Mouse (Mus musculus) bone marrow macrophage, adult 2 months (primary cell): ENCODE data around the gene Dcaf4. TPM values are rescaled to one million over a fixed set of nuclear protein-coding genes. Genes with fewer than 3 reads are reported as not detected.

Experiments used
- H3K27ac ChIP-seq: 2 replicates; pipeline ENCODE4 v1.5.1; 2012; ENCODE audit warnings: low read depth, low read length; ENCODE audit not compliant: insufficient read depth
- H3K4me1 ChIP-seq: 2 replicates; pipeline ENCODE4 v1.6.1; 2012; ENCODE audit warnings: low read length; ENCODE audit not compliant: control insufficient read depth, insufficient read depth
- H3K4me3 ChIP-seq: 2 replicates; pipeline ENCODE4 v1.5.1; 2012; ENCODE audit warnings: mild to moderate bottlenecking, low read length, moderate library complexity; ENCODE audit not compliant: insufficient read depth
- CTCF ChIP-seq: IDR thresholded peaks from 2 replicates; pipeline ENCODE4 v1.5.1; 2012; ENCODE audit warnings: low read depth, mild to moderate bottlenecking, low read length, moderate library complexity
- POLR2A ChIP-seq: IDR thresholded peaks from 2 replicates; pipeline ENCODE4 v1.6.1; 2012; ENCODE audit warnings: mild to moderate bottlenecking, low read depth, low read length, borderline replicate concordance
- polyA plus RNA-seq: library from polyadenylated mRNA; stranded (reverse); fragments of >200 nt; gene quantifications from 2 replicates; pipeline ENCODE4 v1.2.4, GENCODE M21; 2012; ENCODE audit not compliant: missing spikeins, insufficient read depth, insufficient read length

The Dcaf4 gene
- polyA plus RNA-seq, 1 experiment = 8.2 TPM

- no peak overlapping the region for H3K27ac ChIP-seq
- TF ChIP-seq POLR2A = no peak
- TF ChIP-seq CTCF = no peak
- H3K4me1 ChIP-seq = peaks cover 3% of the 10 kb centered on the region; the same call in 1 of the 2 replicates
- no peak overlapping the region for H3K4me3 ChIP-seq
Observed at GRCm38 (mm10) chr12:83536039-83536438, 15.8 kb downstream of the Dcaf4 start.

- H3K4me3 ChIP-seq = no peak overlapping the region
- H3K27ac ChIP-seq = no peak overlapping the region
- TF ChIP-seq POLR2A (no peak), CTCF (no peak)
- no peaks in the 10 kb centered on the region for H3K4me1 ChIP-seq
Observed at GRCm38 (mm10) chr12:83543997-83544396, 23.7 kb downstream of the Dcaf4 start.

- Histone ChIP-seq H3K27ac (no peak overlapping the region), H3K4me1 (no peaks in the 10 kb centered on the region), H3K4me3 (no peak overlapping the region)
- TF ChIP-seq POLR2A = no peak
- no peak for TF ChIP-seq CTCF
Observed at GRCm38 (mm10) chr12:83544791-83545190, 24.5 kb downstream of the Dcaf4 start.

GRCm38 (mm10) chr12:83551305-83551704 lies 31.0 kb downstream of the Dcaf4 start:
- Histone ChIP-seq H3K4me3 (no peak overlapping the region), H3K4me1 (no peaks in the 10 kb centered on the region), H3K27ac (no peak overlapping the region)
- no peak for TF ChIP-seq CTCF
- no peak for TF ChIP-seq POLR2A

- no peak overlapping the region for H3K4me3 ChIP-seq
- no peak for TF ChIP-seq POLR2A
- no peak for TF ChIP-seq CTCF
- H3K4me1 ChIP-seq = no peaks in the 10 kb centered on the region
- no peak overlapping the region for H3K27ac ChIP-seq
Observed at GRCm38 (mm10) chr12:83553816-83554215, 33.5 kb downstream of the Dcaf4 start.

- Histone ChIP-seq H3K4me1 (no peaks in the 10 kb centered on the region), H3K27ac (no peak overlapping the region), H3K4me3 (no peak overlapping the region)
- TF ChIP-seq POLR2A (no peak), CTCF (no peak)
Observed at GRCm38 (mm10) chr12:83555605-83556004, 35.3 kb downstream of the Dcaf4 start.

- Histone ChIP-seq H3K4me3 (no peak overlapping the region), H3K4me1 (no peaks in the 10 kb centered on the region)
Observed at GRCm38 (mm10) chr12:83558496-83558895, 38.2 kb downstream of the Dcaf4 start.

GRCm38 (mm10) chr12:83560189-83560588 lies 39.9 kb downstream of the Dcaf4 start:
- no peaks in the 10 kb centered on the region for H3K4me1 ChIP-seq
- TF ChIP-seq CTCF (no peak), POLR2A (no peak)
- H3K4me3 ChIP-seq = no peak overlapping the region
- no peak overlapping the region for H3K27ac ChIP-seq

More at GRCm38 (mm10) chr12:83558496-83558895, 38.2 kb downstream of the Dcaf4 start:
- TF ChIP-seq POLR2A (no peak), CTCF (no peak)
- H3K27ac ChIP-seq = no peak overlapping the region

- H3K4me1 ChIP-seq = no peaks in the 10 kb centered on the region
- TF ChIP-seq CTCF (no peak), POLR2A (no peak)
- H3K27ac ChIP-seq = no peak overlapping the region
- no peak overlapping the region for H3K4me3 ChIP-seq
Observed at GRCm38 (mm10) chr12:83562589-83562988, 42.3 kb downstream of the Dcaf4 start.

GRCm38 (mm10) chr12:83569866-83570265 lies 49.6 kb downstream of the Dcaf4 start:
- no peak overlapping the region for H3K27ac ChIP-seq
- H3K4me3 ChIP-seq = no peak overlapping the region
- H3K4me1 ChIP-seq = no peaks in the 10 kb centered on the region
- TF ChIP-seq POLR2A (no peak), CTCF (no peak)

GRCm38 (mm10) chr12:83572717-83573116 lies 52.5 kb downstream of the Dcaf4 start:
- TF ChIP-seq CTCF = no peak
- no peak for TF ChIP-seq POLR2A

More at GRCm38 (mm10) chr12:83572717-83573116, 52.5 kb downstream of the Dcaf4 start:
- Histone ChIP-seq H3K4me1 (no peaks in the 10 kb centered on the region), H3K27ac (no peak overlapping the region), H3K4me3 (no peak overlapping the region)
